Mouse (Mus musculus): ENCODE results near the gene Ikzf2. TPM values are rescaled to one million over a fixed set of nuclear protein-coding genes. Genes with fewer than 3 reads are reported as not detected.

Gene Ikzf2
- polyA plus RNA-seq, 1 experiment from 2014 or later: 2.4 TPM

DNA sequence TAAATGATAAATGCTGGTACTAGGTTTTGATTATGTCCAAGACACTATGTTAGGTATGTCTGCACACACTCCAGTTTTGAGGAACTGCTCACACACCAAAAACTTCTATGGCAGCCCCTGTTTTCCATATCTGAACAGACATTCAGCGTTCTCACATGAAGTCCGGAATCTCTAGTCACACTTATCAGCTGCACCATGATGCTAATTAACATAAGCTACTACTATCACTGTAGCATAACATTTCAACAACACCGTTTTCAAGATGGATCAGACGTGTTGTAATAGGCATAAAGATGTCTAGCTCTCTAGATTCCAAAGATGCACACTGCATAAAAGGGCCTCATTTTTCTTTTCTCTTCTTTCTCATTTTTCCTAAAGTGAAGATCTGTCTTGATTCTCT lies 43.9 kb downstream of the Ikzf2 start:
- Histone ChIP-seq H3K4me2 (replicated peaks; ENCODE audit: low read depth) (no peak overlapping the region), H3K27me3 (ENCODE audit: control insufficient read depth, insufficient read depth, low read length) (no peaks in the 10 kb centered on the region), H3K9me3 (ENCODE audit: control insufficient read depth, low read length) (no peaks in the 10 kb centered on the region), H3K36me3 (ENCODE audit: control insufficient read depth, insufficient read depth, low read length) (no peaks in the 10 kb centered on the region), H3K9ac (ENCODE audit: low read length) (no peak overlapping the region), H3K4me1 (replicated peaks; ENCODE audit: control insufficient read depth, insufficient read depth) (no peaks in the 10 kb centered on the region), H3K4me3 (ENCODE audit: low read depth, low read length) (no peak overlapping the region), H3K27ac (replicated peaks) (no peak overlapping the region)
- DNase-seq (ENCODE audit: low spot score): no peak
- ATAC-seq (ENCODE audit: low FRiP score, low TSS enrichment): no peak
- WGBS: 88% methylated on average over 4 of the region's 4 CpGs
- TF ChIP-seq CTCF (IDR thresholded peaks at IDR 0.05; ENCODE audit: low read depth) (no peak), EP300 (optimal IDR thresholded peaks at IDR 0.05) (no peak)

DNA sequence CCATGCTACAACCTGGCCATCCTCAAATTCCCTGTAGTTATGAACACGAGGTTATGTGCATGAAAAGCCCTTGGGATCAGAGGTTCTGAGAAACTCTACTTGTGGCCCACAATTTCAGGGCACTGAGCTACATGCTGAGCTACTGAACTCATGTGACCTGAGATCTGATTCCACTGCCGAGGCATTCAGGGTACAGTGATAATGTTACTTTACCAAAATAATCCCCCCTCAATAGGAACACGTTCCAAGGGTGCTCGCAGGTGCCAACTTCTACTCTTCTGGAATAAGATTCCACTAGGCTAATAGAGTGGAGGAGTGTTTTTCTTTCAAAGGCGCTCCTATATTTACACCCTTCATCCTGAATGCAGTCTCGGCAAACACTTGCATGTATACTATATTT lies 45.1 kb downstream of the Ikzf2 start:
- WGBS: 71% methylated on average over 6 of the region's 6 CpGs
- ATAC-seq (ENCODE audit: low FRiP score, low TSS enrichment) (no peak), DNase-seq (ENCODE audit: low spot score) (no peak)
- no peak overlapping the region for H3K4me3 ChIP-seq (ENCODE audit: low read depth, low read length)
- no peak overlapping the region for H3K27ac ChIP-seq (replicated peaks)
- no peaks in the 10 kb centered on the region for H3K4me1 ChIP-seq (replicated peaks; ENCODE audit: control insufficient read depth, insufficient read depth)
- H3K36me3 ChIP-seq (ENCODE audit: control insufficient read depth, insufficient read depth, low read length): no peaks in the 10 kb centered on the region
- no peak overlapping the region for H3K9ac ChIP-seq (ENCODE audit: low read length)
- no peak for TF ChIP-seq EP300 (optimal IDR thresholded peaks at IDR 0.05)
- TF ChIP-seq CTCF (IDR thresholded peaks at IDR 0.05; ENCODE audit: low read depth): no peak
- no peaks in the 10 kb centered on the region for H3K9me3 ChIP-seq (ENCODE audit: control insufficient read depth, low read length)
- H3K27me3 ChIP-seq (ENCODE audit: control insufficient read depth, insufficient read depth, low read length): no peaks in the 10 kb centered on the region
- H3K4me2 ChIP-seq (replicated peaks; ENCODE audit: low read depth): no peak overlapping the region

DNA sequence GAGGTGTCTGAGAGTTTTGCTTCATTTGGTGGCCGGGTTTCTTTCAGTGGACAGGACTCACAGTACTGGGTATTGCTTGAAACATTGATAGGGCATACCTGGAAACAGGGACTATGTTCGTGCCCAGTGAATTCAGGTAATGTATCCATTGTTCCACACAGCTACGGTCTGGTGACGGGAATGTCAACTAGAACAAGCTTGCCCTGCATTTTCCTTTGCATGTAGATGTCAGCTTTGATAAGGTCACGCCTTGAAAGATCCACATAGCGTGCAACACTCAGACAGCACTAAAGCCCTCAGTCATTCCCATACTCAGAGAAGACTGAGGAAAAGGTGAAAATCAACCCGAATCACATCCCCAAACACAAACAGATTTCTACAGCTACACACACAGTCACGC lies 48.7 kb downstream of the Ikzf2 start:
- Histone ChIP-seq H3K36me3 (ENCODE audit: control insufficient read depth, insufficient read depth, low read length) (no peaks in the 10 kb centered on the region), H3K4me2 (replicated peaks; ENCODE audit: low read depth) (0 out of 2 replicates have a peak overlapping the region, but pooled peaks have one; percentile 8), H3K9ac (ENCODE audit: low read length) (no peak overlapping the region), H3K9me3 (ENCODE audit: control insufficient read depth, low read length) (no peaks in the 10 kb centered on the region), H3K27me3 (ENCODE audit: control insufficient read depth, insufficient read depth, low read length) (no peaks in the 10 kb centered on the region), H3K4me1 (replicated peaks; ENCODE audit: control insufficient read depth, insufficient read depth) (no peaks in the 10 kb centered on the region), H3K27ac (replicated peaks) (no peak overlapping the region; the same call in 1 of the 2 replicates), H3K4me3 (ENCODE audit: low read depth, low read length) (peak overlapping the region; percentile 15; the same call in 1 of the 2 replicates)
- DNase-seq (ENCODE audit: low spot score) (peak; percentile 33), ATAC-seq (ENCODE audit: low FRiP score, low TSS enrichment) (peak; percentile 87)
- TF ChIP-seq EP300 (optimal IDR thresholded peaks at IDR 0.05): no peak
- no peak for TF ChIP-seq CTCF (IDR thresholded peaks at IDR 0.05; ENCODE audit: low read depth)
- 57% methylated on average over 8 of the region's 8 CpGs for WGBS

DNA sequence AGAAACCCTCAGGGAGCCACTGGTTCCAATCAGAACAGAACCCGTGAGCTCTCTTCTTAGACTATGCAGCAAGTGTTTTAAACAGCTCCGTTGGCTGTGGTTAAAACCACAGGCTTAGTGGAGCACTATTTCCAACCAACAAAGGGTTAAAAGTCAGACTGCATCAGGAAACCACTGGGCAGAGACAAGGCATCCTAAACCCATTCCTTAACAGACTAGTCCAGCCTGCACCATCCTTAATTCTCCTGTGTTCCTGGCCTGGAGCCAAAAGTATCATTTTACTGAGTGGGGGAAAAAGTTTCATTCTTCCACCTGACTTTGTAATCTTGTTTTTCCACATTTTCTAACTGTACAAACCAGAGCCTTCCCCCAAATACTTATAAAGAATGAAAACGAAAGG lies 49.1 kb downstream of the Ikzf2 start:
- H3K4me1 ChIP-seq (replicated peaks; ENCODE audit: control insufficient read depth, insufficient read depth): no peaks in the 10 kb centered on the region
- no peak for TF ChIP-seq CTCF (IDR thresholded peaks at IDR 0.05; ENCODE audit: low read depth)
- TF ChIP-seq EP300 (optimal IDR thresholded peaks at IDR 0.05): no peak
- H3K4me3 ChIP-seq (ENCODE audit: low read depth, low read length): peak overlapping the region; percentile 15; the same call in 1 of the 2 replicates
- ATAC-seq (ENCODE audit: low FRiP score, low TSS enrichment): no peak
- H3K9ac ChIP-seq (ENCODE audit: low read length): no peak overlapping the region
- 52% methylated on average over 3 of the region's 3 CpGs for WGBS
- no peak overlapping the region; the same call in 1 of the 2 replicates for H3K27ac ChIP-seq (replicated peaks)
- no peaks in the 10 kb centered on the region for H3K9me3 ChIP-seq (ENCODE audit: control insufficient read depth, low read length)
- no peaks in the 10 kb centered on the region for H3K36me3 ChIP-seq (ENCODE audit: control insufficient read depth, insufficient read depth, low read length)
- no peaks in the 10 kb centered on the region for H3K27me3 ChIP-seq (ENCODE audit: control insufficient read depth, insufficient read depth, low read length)
- no peak for DNase-seq (ENCODE audit: low spot score)
- peak overlapping the region; percentile 27 for H3K4me2 ChIP-seq (replicated peaks; ENCODE audit: low read depth)

DNA sequence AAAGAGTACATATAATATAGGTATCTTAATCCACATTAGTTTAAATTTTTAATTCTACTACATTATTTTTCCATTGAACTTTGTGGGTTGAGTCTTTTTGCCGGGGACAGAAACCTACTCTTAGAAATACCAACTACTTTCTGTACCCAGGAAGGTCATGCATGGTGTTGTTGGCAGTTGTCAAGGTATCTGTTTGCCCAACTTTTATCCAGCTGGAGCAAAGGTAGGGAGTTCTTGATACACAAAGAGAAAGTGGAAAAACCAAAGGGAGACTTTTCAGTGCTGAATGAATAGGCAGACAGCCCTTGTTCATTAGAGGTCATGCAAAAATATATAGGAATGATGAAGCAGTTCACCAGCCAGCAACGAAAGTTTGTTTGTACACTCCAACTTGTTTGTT lies 52.8 kb downstream of the Ikzf2 start:
- WGBS: 71% methylated on average over 2 of the region's 2 CpGs
- Histone ChIP-seq H3K9me3 (ENCODE audit: control insufficient read depth, low read length) (no peaks in the 10 kb centered on the region), H3K9ac (ENCODE audit: low read length) (no peak overlapping the region), H3K27me3 (ENCODE audit: control insufficient read depth, insufficient read depth, low read length) (no peaks in the 10 kb centered on the region), H3K4me3 (ENCODE audit: low read depth, low read length) (no peak overlapping the region), H3K27ac (replicated peaks) (no peak overlapping the region), H3K4me1 (replicated peaks; ENCODE audit: control insufficient read depth, insufficient read depth) (no peaks in the 10 kb centered on the region), H3K4me2 (replicated peaks; ENCODE audit: low read depth) (no peak overlapping the region), H3K36me3 (ENCODE audit: control insufficient read depth, insufficient read depth, low read length) (no peaks in the 10 kb centered on the region)
- ATAC-seq (ENCODE audit: low FRiP score, low TSS enrichment) (peak; percentile 80), DNase-seq (ENCODE audit: low spot score) (no peak)
- TF ChIP-seq CTCF (IDR thresholded peaks at IDR 0.05; ENCODE audit: low read depth): no peak
- no peak for TF ChIP-seq EP300 (optimal IDR thresholded peaks at IDR 0.05)

DNA sequence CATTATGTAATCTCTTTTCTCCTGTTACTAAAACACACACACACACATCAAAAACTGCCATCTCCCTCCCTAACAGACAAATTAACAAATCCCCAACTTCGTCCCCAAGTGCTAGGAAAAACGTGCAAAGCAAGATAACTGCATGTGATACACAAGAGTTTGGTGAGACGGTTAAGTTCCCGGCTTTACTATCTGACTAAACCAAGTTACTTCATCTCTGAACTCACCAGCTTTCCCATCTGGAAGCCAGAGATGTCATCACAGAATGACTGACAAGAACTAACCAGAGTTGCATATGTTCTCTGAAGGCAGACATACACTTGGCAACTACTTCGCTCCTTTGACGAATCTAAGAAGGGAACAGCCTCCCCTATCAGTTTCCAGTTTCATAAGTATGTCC lies 56.5 kb downstream of the Ikzf2 start:
- Histone ChIP-seq H3K9ac (ENCODE audit: low read length) (no peak overlapping the region), H3K27me3 (ENCODE audit: control insufficient read depth, insufficient read depth, low read length) (no peaks in the 10 kb centered on the region), H3K36me3 (ENCODE audit: control insufficient read depth, insufficient read depth, low read length) (no peaks in the 10 kb centered on the region), H3K4me1 (replicated peaks; ENCODE audit: control insufficient read depth, insufficient read depth) (no peaks in the 10 kb centered on the region), H3K4me3 (ENCODE audit: low read depth, low read length) (no peak overlapping the region), H3K4me2 (replicated peaks; ENCODE audit: low read depth) (no peak overlapping the region), H3K27ac (replicated peaks) (no peak overlapping the region), H3K9me3 (ENCODE audit: control insufficient read depth, low read length) (no peaks in the 10 kb centered on the region)
- DNase-seq (ENCODE audit: low spot score) (no peak), ATAC-seq (ENCODE audit: low FRiP score, low TSS enrichment) (no peak)
- 67% methylated on average over 6 of the region's 6 CpGs for WGBS
- TF ChIP-seq CTCF (IDR thresholded peaks at IDR 0.05; ENCODE audit: low read depth) (no peak), EP300 (optimal IDR thresholded peaks at IDR 0.05) (no peak)
